Mouse (Mus musculus) cortical plate, adult 2 months (tissue): ENCODE results near the gene Hist1h4d.

Source experiments
- CTCF ChIP-seq: fragments of 200-500 bp; IDR thresholded peaks from 2 replicates; pipeline ENCODE4 v1.5.1; 2011; ENCODE audit warnings: mild to moderate bottlenecking, control low read depth, low read length; ENCODE audit not compliant: insufficient read depth; ENCODE audit errors: extremely low read depth
- POLR2A ChIP-seq: fragments of 200-500 bp; IDR thresholded peaks from 2 replicates; pipeline ENCODE4 v1.6.1; 2011; ENCODE audit warnings: mild to moderate bottlenecking, low read length, control low read depth; ENCODE audit not compliant: insufficient read depth; ENCODE audit errors: extremely low read depth

- TF ChIP-seq CTCF (no peak), POLR2A (no peak)
Measured at GRCm38 (mm10) chr13:23595185-23595584, 13.8 kb downstream of the Hist1h4d start.
